Mouse (Mus musculus) ES-E14 (cell line): Measurements from ENCODE around the gene Epor. TPM values are rescaled to one million over a fixed set of nuclear protein-coding genes. Genes with fewer than 3 reads are reported as not detected.

ENCODE experiments used
- DNase-seq: peaks from one replicate; pipeline ENCODE4 v3.0.0-alpha.2; 2013; ENCODE audit warnings: low read depth, low spot score
- H3K27ac ChIP-seq: 2 replicates; pipeline ENCODE4 v1.5.1; 2012; ENCODE audit warnings: low read depth, mild to moderate bottlenecking, low read length, moderate library complexity, mixed read lengths; ENCODE audit not compliant: poor library complexity, insufficient read depth, severe bottlenecking
- H3K36me3 ChIP-seq: 2 replicates; pipeline ENCODE4 v1.6.1; 2012; ENCODE audit warnings: mild to moderate bottlenecking, low read length, moderate library complexity, mixed read lengths; ENCODE audit not compliant: control insufficient read depth, poor library complexity, insufficient read depth, severe bottlenecking
- H3K4me1 ChIP-seq, 2 experiments: fragments of 150-350 bp in 1 of 2; sonication (generic) in 1 of 2; 2 replicates each; pipeline ENCODE4 v1.6.1; 2012; ENCODE audit warnings: low read length in 2 of 2, mild to moderate bottlenecking in 1 of 2, mixed read lengths in 1 of 2; ENCODE audit not compliant: control insufficient read depth in 2 of 2, insufficient read depth in 2 of 2, poor library complexity in 1 of 2
- H3K4me3 ChIP-seq, 2 experiments: fragments of 150-350 bp in 1 of 2; sonication (generic) in 1 of 2; 2 replicates each; pipeline ENCODE4 v1.5.1; 2012; ENCODE audit warnings: low read length in 2 of 2, low read depth in 1 of 2, mild to moderate bottlenecking in 1 of 2, mixed read lengths in 1 of 2; ENCODE audit not compliant: insufficient read depth in 1 of 2, poor library complexity in 1 of 2, severe bottlenecking in 1 of 2
- H3K9ac ChIP-seq: 2 replicates; pipeline ENCODE4 v1.6.1; 2012; ENCODE audit warnings: low read depth, mild to moderate bottlenecking, low read length, mixed read lengths; ENCODE audit not compliant: poor library complexity, insufficient read depth, severe bottlenecking
- H3K9me3 ChIP-seq: fragments of 150-350 bp; sonication (generic); 2 replicates; pipeline ENCODE4 v1.6.1; 2012; ENCODE audit warnings: low read depth, mild to moderate bottlenecking, low read length; ENCODE audit not compliant: control insufficient read depth, insufficient read depth
- CHD2 ChIP-seq: IDR thresholded peaks from 2 replicates; pipeline ENCODE4 v1.6.1; 2014; ENCODE audit warnings: mild to moderate bottlenecking, low read depth, low read length, inconsistent platforms
- HCFC1 ChIP-seq: IDR thresholded peaks from 2 replicates; pipeline ENCODE4 v1.6.1; 2012; ENCODE audit warnings: low read length, inconsistent platforms, borderline replicate concordance; ENCODE audit not compliant: insufficient read depth
- MAFK ChIP-seq: IDR thresholded peaks from 2 replicates; pipeline ENCODE4 v1.6.1; 2014; ENCODE audit warnings: mild to moderate bottlenecking, low read depth, low read length, inconsistent platforms; ENCODE audit not compliant: insufficient read depth
- ZC3H11A ChIP-seq: IDR thresholded peaks from 2 replicates; pipeline ENCODE4 v1.6.1; 2012; ENCODE audit warnings: low read depth, mild to moderate bottlenecking, inconsistent platforms, low read length, borderline replicate concordance
- ZNF384 ChIP-seq: IDR thresholded peaks from 2 replicates; pipeline ENCODE4 v1.6.1; 2012; ENCODE audit warnings: low read depth, low read length, inconsistent platforms
- in situ Hi-C, 2 experiments: fragments of 600-800 bp; cut with MboI; formaldehyde crosslinking; loops; one replicate each; pipeline ENCODE4 v1.15.1; 2025; ENCODE audit warnings: low sequenced_read_pairs in 2 of 2, inconsistent platforms in 1 of 2; ENCODE audit not compliant: unreplicated experiment in 2 of 2
- total RNA-seq: library from RNA; depleted of rRNA; stranded (reverse); fragments of 300-350 nt; gene quantifications from 2 replicates; pipeline ENCODE4 v1.2.3, GENCODE M21; 2012

The Epor gene
- total RNA-seq, 1 experiment: 1.7 TPM

DNA sequence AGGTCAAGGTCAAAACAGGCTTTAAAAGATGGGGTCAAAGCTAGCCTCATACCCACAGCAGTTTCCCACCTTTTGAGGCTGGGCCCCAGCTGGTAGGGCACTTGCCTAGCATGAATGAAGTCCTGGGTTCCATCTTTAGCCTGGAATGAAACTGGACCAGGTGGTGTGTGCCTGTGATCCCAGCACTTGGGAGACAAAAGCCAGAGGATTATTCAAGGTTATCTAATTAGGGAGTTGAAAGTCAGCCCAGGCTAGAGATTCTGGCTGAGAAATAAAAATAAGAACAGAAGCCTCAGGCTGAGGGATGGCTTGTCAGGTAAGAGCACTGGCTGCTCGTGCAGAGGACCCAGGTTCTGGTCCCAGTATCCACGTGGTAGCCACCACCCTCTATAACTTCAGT is 31.3 kb downstream of the Epor start:
- in situ Hi-C loops: no loop called here

DNA sequence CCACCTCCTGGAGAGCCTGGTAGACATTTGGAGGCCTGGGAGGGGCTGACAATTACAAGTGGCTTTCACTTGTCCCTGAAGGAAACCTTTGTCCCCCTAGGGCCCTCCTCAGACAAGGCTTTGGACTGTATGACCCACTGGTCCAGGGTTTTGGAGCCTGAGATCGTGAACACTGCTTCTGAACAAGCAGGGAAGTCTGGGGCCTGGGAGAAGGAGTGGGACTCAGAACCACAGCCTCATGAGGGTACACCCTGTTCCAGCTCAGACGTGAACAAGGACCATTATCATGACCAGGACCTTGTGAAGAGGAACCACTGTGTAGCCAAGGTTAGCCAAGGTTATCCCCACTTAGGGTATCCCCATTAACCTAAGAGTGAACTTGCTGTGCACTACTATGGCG is 34.1 kb downstream of the Epor start:
- no peak overlapping the region for H3K4me3 ChIP-seq
- peaks cover 2 to 12% of the 10 kb centered on the region in 2 experiments; a peak in 1 of 4 replicates for H3K4me1 ChIP-seq
- in situ Hi-C loops: no loop called here
- no peak for DNase-seq
- H3K9ac ChIP-seq: no peak overlapping the region
- TF ChIP-seq ZC3H11A (no peak), CHD2 (no peak), HCFC1 (no peak), ZNF384 (no peak), MAFK (no peak)
- H3K9me3 ChIP-seq: no peaks in the 10 kb centered on the region
- H3K27ac ChIP-seq: no peak overlapping the region
- peaks cover 1% of the 10 kb centered on the region; the same call in 1 of the 2 replicates for H3K36me3 ChIP-seq

More for the DNA sequence above, 31.3 kb downstream of the Epor start:
- Histone ChIP-seq H3K4me1 (peaks cover 2 to 9% of the 10 kb centered on the region in 2 experiments; a peak in 2 of 4 replicates), H3K27ac (no peak overlapping the region), H3K36me3 (no peaks in the 10 kb centered on the region; the same call in 1 of the 2 replicates), H3K9me3 (no peaks in the 10 kb centered on the region), H3K4me3 (no peak overlapping the region), H3K9ac (no peak overlapping the region)
- no peak for TF ChIP-seq ZNF384
- TF ChIP-seq MAFK: no peak
- no peak for TF ChIP-seq HCFC1
- TF ChIP-seq CHD2: no peak
- TF ChIP-seq ZC3H11A: no peak
- no peak for DNase-seq

DNA sequence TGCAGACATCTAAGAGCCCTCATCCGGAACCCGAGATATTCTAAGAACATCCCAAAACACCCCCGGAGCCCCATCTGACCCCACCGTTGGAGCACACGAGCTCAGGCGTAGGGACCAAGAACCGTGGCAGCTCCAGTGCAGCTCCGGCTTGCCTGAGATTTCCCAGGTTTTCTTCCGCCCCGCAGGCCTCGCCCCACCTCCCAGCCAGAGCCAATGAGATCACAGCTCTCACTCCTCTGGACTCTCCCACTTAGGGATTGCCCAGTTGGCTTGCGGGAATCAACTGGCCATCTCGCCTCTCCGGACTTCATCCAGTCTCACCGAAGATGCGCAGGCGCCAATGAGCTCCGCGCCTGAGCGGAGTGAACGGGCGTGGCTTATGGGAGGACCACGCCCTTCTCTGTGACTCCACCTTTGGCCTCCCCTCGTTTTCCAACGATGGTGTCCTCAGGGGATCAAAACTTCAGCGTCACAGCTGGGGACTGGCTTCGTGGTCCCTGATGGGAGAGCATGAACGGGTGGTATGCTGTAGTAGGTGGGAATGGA is 36.0 kb downstream of the Epor start, which contains the start of the genes Ccdc159 and Tmem205:
Gene Ccdc159, plus strand, starts transcription at position 264 of the 546 bp plus-strand sequence.
Gene Tmem205, minus strand, starts transcription at position 349 of the 546 bp plus-strand sequence.
- Histone ChIP-seq H3K9me3 (no peaks in the 10 kb centered on the region), H3K9ac (peak within 1 kb of the TSS; percentile 80), H3K36me3 (peaks cover 9% of the 10 kb centered on the region; the same call in 1 of the 2 replicates), H3K4me3 (peak within 1 kb of the TSS; percentile 71 to 79), H3K27ac (no peak within 1 kb of the TSS), H3K4me1 (peaks cover 0 to 7% of the 10 kb centered on the region in 2 experiments; a peak in 2 of 4 replicates)
- TF ChIP-seq MAFK (no peak), HCFC1 (peak; percentile 46; the same call in 1 of the 2 replicates), CHD2 (peak; percentile 35; the same call in 1 of the 2 replicates)
- in situ Hi-C loops: no loop called here
- peak; percentile 94 for DNase-seq

DNA sequence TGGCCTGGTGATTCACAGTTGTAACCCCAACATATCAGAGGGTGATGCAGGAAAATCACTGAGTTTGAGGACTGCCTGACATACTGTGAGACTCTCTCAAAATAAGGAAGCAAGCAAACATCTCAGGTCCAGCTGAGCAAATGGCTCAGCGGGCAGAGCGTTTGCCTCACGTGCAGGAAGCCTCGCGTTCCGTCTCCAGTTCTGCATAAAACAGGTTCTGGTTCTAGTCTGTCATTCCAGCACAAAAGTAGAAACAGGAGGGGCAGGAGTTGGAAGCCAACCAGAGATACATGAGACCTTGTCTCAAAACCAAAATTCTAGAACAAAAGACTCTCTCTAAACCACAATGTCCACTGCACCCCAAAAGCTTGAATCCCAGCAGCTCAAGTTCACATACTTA is 36.5 kb downstream of the Epor start:
- peak overlapping the region; percentile 80 for H3K9ac ChIP-seq
- DNase-seq: no peak
- in situ Hi-C loops: no loop called here
- peaks cover 0 to 7% of the 10 kb centered on the region in 2 experiments; a peak in 2 of 4 replicates for H3K4me1 ChIP-seq
- H3K4me3 ChIP-seq: peak overlapping the region; percentile 71 to 79
- H3K27ac ChIP-seq: no peak overlapping the region
- H3K9me3 ChIP-seq: no peaks in the 10 kb centered on the region
- no peak for TF ChIP-seq MAFK
- no peak for TF ChIP-seq HCFC1
- no peak for TF ChIP-seq ZNF384
- TF ChIP-seq CHD2: no peak
- TF ChIP-seq ZC3H11A: no peak
- peaks cover 11% of the 10 kb centered on the region; the same call in 1 of the 2 replicates for H3K36me3 ChIP-seq
